ENCODE assay signal across 19 mouse cellular contexts in the genomic region with DNA sequence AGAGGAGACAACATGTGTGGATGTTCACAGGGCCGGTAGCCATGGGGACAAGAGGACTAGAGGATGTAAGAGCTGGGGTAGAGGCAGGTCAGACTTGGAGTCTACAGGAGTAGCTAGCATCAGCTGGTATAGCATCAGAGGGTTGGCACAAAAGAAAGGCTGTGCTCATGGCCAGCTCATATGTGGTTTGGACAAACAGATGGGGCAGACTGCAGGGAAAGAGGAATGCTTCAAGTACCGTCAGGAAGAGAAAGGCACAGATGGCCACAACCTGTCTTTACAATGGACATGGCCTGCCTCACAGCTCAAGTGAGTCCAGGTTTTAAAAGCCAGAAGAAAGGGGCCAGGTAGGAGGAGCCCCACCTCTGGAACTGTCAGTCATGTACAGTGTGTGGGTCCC.
DNase-seq lines count a peak whose midpoint lies in the region; ATAC-seq lines count a peak whose summit lies in the region.
"Had no signal": no experiment of that assay in that cellular context is flagged by ENCODE, and none has a peak within 500 bp of the region (broad histone marks: within the 10 kb centered on the region; RNA-seq: fewer than 3 reads in every experiment).

No protein-coding gene starts in this region.

- H3K4me2 ChIP-seq in hindbrain, embryonic 16.5 days (ENCODE audit: low read length), result no peak overlapping the region
- H3K4me2 ChIP-seq: forebrain, embryonic 15.5 days; limb, embryonic 15.5 days; lung, embryonic 14.5 days had no signal

- ATAC-seq in frontal cortex, adult (ENCODE audit: low TSS enrichment), result peak; percentile 28; the same call in 1 of the 2 replicates
- ATAC-seq in hindbrain, embryonic 16.5 days, result peak; percentile 22; the same call in 1 of the 2 replicates
- ATAC-seq: forebrain, embryonic 15.5 days; intestine, embryonic 16.5 days had no signal

- no peak for DNase-seq in frontal cortex, postnatal 36 days (ENCODE audit: low spot score in 2 of 2)
- DNase-seq in R1 (ENCODE audit: low read depth, low spot score), result peak; percentile 34
- DNase-seq in cerebellum, adult 9-11 months, result peak; percentile 83
- no peak for DNase-seq in kidney, adult 9 months
- DNase-seq in kidney, adult 8-10 months, result no peak
- DNase-seq in testis, postnatal 10 days (ENCODE audit: low spot score), result no peak
- DNase-seq: adrenal gland, postnatal 14 days; gastrocnemius, postnatal 10 days; heart, postnatal 14 days; kidney, postnatal 36 days; lung, embryonic 14.5 days; right cerebral cortex, postnatal 4 days; thymus, postnatal 25 days had no signal

- no peak overlapping the region for H3K9ac ChIP-seq in hindbrain, embryonic 16.5 days (ENCODE audit: low read depth, low read length)
- H3K9ac ChIP-seq: forebrain, embryonic 15.5 days; limb, embryonic 15.5 days; lung, embryonic 14.5 days had no signal

- no peaks in the 10 kb centered on the region for H3K36me3 ChIP-seq in hindbrain, embryonic 16.5 days (ENCODE audit: control insufficient read depth, insufficient read depth, low read length)
- H3K36me3 ChIP-seq: forebrain, embryonic 15.5 days; limb, embryonic 15.5 days had no signal

- 68% methylated on average over 2 of the region's 2 CpGs for WGBS in hindbrain, embryonic 16.5 days

- peaks cover 15% of the 10 kb centered on the region for H3K4me1 ChIP-seq in hindbrain, embryonic 16.5 days (ENCODE audit: control insufficient read depth, insufficient read depth, low read depth, low read length)

- H3K9me3 ChIP-seq in hindbrain, embryonic 16.5 days (ENCODE audit: control insufficient read depth, low read length), result no peaks in the 10 kb centered on the region
- H3K9me3 ChIP-seq: forebrain, embryonic 15.5 days; limb, embryonic 15.5 days had no signal

- H3K27me3 ChIP-seq in hindbrain, embryonic 16.5 days (replicated peaks; ENCODE audit: control insufficient read depth, insufficient read depth, low read length), result no peaks in the 10 kb centered on the region
- H3K27me3 ChIP-seq: forebrain, embryonic 15.5 days; limb, embryonic 15.5 days had no signal

- no peak overlapping the region for H3K4me3 ChIP-seq in hindbrain, embryonic 16.5 days (ENCODE audit: low read length)
- H3K4me3 ChIP-seq: forebrain, embryonic 15.5 days; limb, embryonic 15.5 days; myocyte had no signal

- H3K27ac ChIP-seq in hindbrain, embryonic 16.5 days (ENCODE audit: low read depth, low read length), result no peak overlapping the region
- H3K27ac ChIP-seq: forebrain, embryonic 15.5 days; limb, embryonic 15.5 days had no signal

Comparison
In these comparisons a context has a peak if more than half of its experiments do, and no peak if none do; other contexts are left out.
1. DNase-seq: peak in R1 (single experiment) and cerebellum, adult 9-11 months (single experiment); none in frontal cortex, postnatal 36 days (0 of 2), kidney, adult 9 months (single experiment), kidney, adult 8-10 months (0 of 2) and testis, postnatal 10 days (single experiment).